Mouse (Mus musculus) forebrain, embryonic 10.5 days (tissue): ENCODE measurements at regions not wholly inside any gene's neighbourhood (a gene's known extent, or its start where the extent isn't known, plus 50 kb on each side); places are given as distances from the start of the nearest gene placed in this dataset.

Experiments used
- DNase-seq: peaks from one replicate; pipeline ENCODE4 v3.0.0-alpha.2; 2017; ENCODE audit warnings: low spot score; ENCODE audit errors: extremely low spot score
- H3K27ac ChIP-seq: fragments of 300-500 bp; sonication (generic); 2 replicates; pipeline ENCODE4 v1.5.1; 2016; ENCODE audit warnings: mild to moderate bottlenecking
- H3K27me3 ChIP-seq: fragments of 300-500 bp; sonication (generic); 2 replicates; pipeline ENCODE4 v1.6.1; 2016; ENCODE audit warnings: mild to moderate bottlenecking; ENCODE audit not compliant: poor library complexity, severe bottlenecking
- H3K36me3 ChIP-seq: fragments of 300-500 bp; sonication (generic); replicated peaks from 2 replicates; pipeline ENCODE4 v1.6.1; 2016; ENCODE audit warnings: mild to moderate bottlenecking, moderate library complexity
- H3K4me1 ChIP-seq: fragments of 300-500 bp; sonication (generic); 2 replicates; pipeline ENCODE4 v1.6.1; 2016
- H3K4me3 ChIP-seq: fragments of 300-500 bp; sonication (generic); 2 replicates; pipeline ENCODE4 v1.5.1; 2016; ENCODE audit warnings: mild to moderate bottlenecking, moderate library complexity
- H3K9me3 ChIP-seq: fragments of 300-500 bp; sonication (generic); 2 replicates; pipeline ENCODE4 v1.6.1; 2016; ENCODE audit warnings: mild to moderate bottlenecking, moderate library complexity
- WGBS: fragments of 180-500 bp; shearing (Covaris S2); methylation state at CpG from one replicate; pipeline ENCODE4 v1.1.7; 2016; 5-methylcytosine and 5-hydroxymethylcytosine counted together

DNA sequence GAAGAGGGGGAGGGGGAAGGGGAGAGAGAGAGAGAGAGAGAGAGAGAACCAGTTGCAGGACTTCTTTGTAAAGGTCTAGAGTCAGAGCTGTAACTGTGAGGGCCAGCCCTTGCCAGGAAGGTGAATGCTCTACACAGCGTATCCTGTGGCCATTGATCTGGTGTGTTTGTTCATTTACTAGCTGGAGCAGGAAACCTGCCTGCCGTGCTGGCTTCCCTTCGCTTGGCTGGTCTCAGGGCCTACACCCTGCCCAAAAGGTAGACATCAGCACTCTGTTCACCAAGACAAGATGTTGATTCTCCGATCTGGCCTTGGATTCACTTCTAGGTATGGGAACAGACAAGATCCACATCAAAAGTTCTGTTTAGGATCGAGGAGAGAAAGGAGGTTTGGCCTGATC, 87.5 kb upstream of the Haao start:
- H3K4me3 ChIP-seq, result no peak overlapping the region
- 84% methylated on average over 5 of the region's 5 CpGs for WGBS
- H3K36me3 ChIP-seq, result no peaks in the 10 kb centered on the region
- H3K27me3 ChIP-seq, result peaks cover 43% of the 10 kb centered on the region
- H3K9me3 ChIP-seq, result no peaks in the 10 kb centered on the region
- peak overlapping the region; percentile 62; the same call in 1 of the 2 replicates for H3K27ac ChIP-seq
- peaks cover 50% of the 10 kb centered on the region for H3K4me1 ChIP-seq
- DNase-seq, result no peak

DNA sequence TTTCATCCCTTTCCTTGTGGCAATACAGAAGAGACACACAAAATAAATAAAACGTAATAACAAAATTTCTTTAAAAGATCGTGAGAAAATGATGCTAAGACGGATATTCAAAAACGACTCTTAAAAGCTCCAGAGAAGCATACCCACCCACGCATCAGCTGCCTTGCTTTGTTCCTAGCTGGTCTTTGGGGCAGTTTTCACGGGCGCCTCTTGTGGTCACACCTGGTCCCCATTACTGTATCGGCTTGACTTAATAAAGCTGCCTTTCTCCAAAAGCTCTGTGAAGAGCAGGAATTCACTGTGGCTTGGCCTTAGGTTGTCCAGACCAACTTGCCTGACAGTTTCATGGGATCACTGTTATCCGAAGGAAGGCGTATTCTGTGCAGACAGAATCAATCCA, 86.0 kb upstream of the Haao start:
- DNase-seq, result no peak
- H3K27ac ChIP-seq, result peak overlapping the region; percentile 70; the same call in 1 of the 2 replicates
- WGBS, result 78% methylated on average over 10 of the region's 10 CpGs

DNA sequence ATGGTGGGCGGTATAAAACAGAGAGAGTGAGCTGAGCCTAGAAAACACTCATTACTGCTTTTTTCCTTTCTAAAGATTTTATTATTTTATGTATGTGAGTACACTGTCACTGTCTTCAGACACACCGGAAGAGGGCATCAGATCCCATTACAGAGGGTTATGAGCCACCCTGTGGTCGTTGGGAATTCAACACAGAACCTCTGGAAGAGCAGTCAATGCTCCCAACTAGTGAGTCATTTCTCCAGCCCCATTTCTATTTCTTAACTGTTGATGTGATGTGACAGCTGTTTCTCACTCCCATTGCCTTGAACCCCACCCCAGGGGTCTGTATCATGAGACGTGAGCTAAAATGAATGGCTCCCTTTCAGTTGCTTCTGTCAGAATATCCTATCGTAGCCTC, 82.6 kb upstream of the Haao start:
- no peaks in the 10 kb centered on the region for H3K36me3 ChIP-seq
- 86% methylated on average over 5 of the region's 5 CpGs for WGBS
- H3K4me1 ChIP-seq, result peaks cover 35% of the 10 kb centered on the region
- H3K27ac ChIP-seq, result no peak overlapping the region
- H3K27me3 ChIP-seq, result peaks cover 23% of the 10 kb centered on the region
- DNase-seq, result no peak
- H3K9me3 ChIP-seq, result no peaks in the 10 kb centered on the region
- no peak overlapping the region for H3K4me3 ChIP-seq

More for the DNA sequence above, 86.0 kb upstream of the Haao start:
- Histone ChIP-seq H3K4me1 (peaks cover 39% of the 10 kb centered on the region), H3K36me3 (no peaks in the 10 kb centered on the region), H3K27me3 (peaks cover 40% of the 10 kb centered on the region), H3K9me3 (no peaks in the 10 kb centered on the region), H3K4me3 (no peak overlapping the region)

DNA sequence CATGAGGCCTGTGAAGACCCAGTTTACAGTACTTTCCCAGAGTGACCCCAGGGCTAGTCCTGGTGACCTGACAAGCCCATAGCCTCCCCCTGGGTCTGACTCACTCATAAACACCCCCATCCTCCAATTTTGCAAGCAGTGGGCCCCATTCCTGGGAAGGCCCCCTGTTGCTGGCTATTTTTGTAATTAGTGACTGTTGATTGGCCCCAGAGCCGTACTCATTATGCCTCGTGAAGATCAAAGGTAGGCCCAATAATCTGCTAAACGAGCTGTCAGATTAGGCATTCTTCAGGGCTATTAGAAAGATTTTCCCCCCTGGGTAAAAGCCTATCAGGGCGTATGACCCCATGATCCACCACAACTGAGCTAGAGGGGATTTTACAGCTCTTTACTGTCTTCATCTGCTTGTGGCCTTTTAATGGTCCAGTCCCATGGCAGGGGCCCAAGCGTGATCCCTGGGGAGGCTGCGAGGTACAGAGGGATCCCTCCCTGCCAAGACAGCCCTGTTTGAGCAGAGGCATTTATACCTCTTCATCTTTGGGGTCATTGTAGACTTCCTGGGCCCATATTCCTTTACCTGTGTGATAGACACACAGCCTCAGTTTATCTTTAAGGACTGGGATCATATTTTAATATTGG, 80.1 kb upstream of the Haao start:
- H3K36me3 ChIP-seq, result no peaks in the 10 kb centered on the region
- H3K27ac ChIP-seq, result peak overlapping the region; percentile 70; the same call in 1 of the 2 replicates
- H3K27me3 ChIP-seq, result peaks cover 27% of the 10 kb centered on the region
- no peak overlapping the region for H3K4me3 ChIP-seq
- peak; percentile 47 for DNase-seq
- 20% methylated on average over 6 of the region's 6 CpGs for WGBS
- H3K9me3 ChIP-seq, result no peaks in the 10 kb centered on the region
- peaks cover 41% of the 10 kb centered on the region for H3K4me1 ChIP-seq

DNA sequence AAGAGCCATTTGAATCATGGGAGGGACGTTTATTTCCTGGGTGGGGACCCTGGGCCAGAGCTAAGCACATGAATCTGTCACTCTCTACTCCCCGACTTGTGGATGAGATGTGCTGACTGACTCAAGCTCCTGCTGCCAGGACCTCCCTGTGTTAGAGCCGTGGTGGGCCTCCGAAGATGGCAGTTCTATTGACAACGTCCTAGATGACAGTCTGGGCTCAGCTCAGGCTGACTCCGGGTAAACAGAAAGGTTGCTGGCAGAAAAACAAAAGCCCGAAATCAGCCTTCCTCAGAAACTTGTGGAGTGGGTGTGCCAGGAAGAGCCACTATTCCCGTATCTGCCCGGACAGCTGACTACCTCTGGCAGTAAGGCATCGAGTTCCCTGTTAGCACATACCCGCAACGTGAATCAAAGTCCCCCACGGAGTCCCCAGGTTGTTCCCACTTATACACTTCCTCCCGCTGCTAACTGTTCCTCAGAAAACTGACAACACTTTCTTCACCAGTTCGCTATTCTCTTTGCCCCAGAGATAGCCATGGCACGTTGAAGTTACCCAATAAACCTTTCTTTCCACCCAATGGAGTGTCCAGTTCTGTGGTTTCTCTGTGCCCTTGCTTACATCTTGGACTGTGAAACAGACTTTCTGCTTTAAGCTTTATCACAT, 76.6 kb upstream of the Haao start:
- Histone ChIP-seq H3K36me3 (no peaks in the 10 kb centered on the region), H3K4me3 (no peak overlapping the region), H3K4me1 (peaks cover 67% of the 10 kb centered on the region), H3K9me3 (no peaks in the 10 kb centered on the region), H3K27ac (0 out of 2 replicates have a peak overlapping the region, but pooled peaks have one; percentile 44), H3K27me3 (peaks cover 23% of the 10 kb centered on the region)
- 81% methylated on average over 16 of the region's 16 CpGs for WGBS
- no peak for DNase-seq

DNA sequence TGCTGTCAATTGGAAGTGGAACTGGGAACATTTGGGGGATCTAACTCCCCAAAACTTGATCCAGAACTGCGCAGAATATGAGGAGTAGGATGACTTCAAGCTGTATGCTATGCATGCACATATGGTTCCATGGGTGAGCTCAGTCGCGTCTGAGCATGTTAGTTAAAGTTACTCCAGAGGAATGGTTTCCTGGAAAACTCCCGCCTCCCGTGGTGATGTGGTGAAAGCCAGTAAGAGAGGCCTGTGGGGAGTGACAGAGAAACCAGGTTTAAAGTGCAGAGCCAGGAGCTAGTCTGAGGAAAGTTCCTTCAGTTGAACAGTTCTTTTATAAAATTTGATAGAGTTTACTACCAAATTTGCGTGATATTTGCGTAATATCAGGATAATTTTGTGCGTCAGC, 73.1 kb upstream of the Haao start:
- Histone ChIP-seq H3K36me3 (no peaks in the 10 kb centered on the region), H3K27ac (peak overlapping the region; percentile 64; the same call in 1 of the 2 replicates), H3K4me1 (peaks cover 68% of the 10 kb centered on the region), H3K27me3 (peaks cover 23% of the 10 kb centered on the region), H3K9me3 (no peaks in the 10 kb centered on the region), H3K4me3 (no peak overlapping the region)
- DNase-seq, result no peak
- WGBS, result 73% methylated on average over 8 of the region's 8 CpGs

DNA sequence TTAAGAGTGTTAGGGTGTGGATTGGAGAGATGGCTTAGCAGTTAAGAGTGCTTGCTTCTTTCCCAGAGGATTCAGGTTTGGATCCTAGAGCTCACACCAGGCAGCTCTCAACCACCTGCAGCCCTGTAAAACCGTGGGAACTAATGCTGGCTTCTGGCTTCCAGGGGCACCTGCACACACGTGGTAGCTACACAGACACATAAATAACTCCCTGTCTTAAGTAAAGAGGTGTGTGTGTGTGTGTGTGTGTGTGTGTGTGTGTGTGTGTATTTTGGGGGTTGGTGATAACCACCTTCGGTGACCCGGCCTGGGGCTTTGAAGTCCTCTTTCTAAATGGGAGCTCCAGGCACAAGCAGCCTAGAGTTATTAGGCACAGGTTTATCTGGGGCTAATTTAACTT, 72.5 kb upstream of the Haao start:
- Histone ChIP-seq H3K9me3 (no peaks in the 10 kb centered on the region), H3K4me1 (peaks cover 67% of the 10 kb centered on the region), H3K4me3 (no peak overlapping the region), H3K27me3 (peaks cover 20% of the 10 kb centered on the region), H3K36me3 (no peaks in the 10 kb centered on the region), H3K27ac (peak overlapping the region; percentile 36)
- 38% methylated on average over 4 of the region's 4 CpGs for WGBS
- no peak for DNase-seq

DNA sequence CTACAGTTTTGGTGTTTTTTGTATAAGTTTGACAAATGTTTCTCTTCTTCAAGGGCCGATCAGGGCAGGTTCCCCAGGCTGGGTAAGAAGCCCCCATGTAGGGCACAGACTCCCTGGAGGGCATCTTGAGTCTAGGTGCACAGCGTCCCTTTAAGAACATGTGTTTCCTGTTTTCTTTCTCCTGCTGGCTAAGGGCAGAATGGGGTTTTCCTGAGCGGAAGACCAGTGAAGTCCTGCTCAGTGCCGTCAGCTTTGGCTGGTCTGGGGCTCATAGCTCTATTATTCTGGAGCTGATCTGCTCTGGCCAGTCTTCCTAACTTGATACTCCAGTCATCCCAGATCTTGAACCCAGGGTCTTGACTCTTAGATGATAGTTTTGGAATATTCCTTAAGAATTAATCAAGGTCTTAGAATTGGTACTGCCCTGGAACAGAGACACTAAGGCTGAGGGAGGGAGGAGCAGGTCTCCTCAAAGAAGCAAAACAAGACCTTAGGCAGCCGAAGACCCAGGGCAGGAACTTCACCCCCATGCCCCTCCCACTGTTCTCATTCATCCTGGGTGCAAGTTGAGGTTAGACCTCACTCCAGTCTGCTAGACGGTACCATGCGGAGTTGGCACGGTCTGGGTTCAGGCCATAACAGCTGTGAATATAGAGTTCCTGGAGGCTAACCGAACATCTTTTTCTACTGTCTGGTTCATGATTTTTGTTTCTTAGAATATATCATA, 70.8 kb upstream of the Haao start:
- 72% methylated on average over 9 of the region's 9 CpGs for WGBS
- DNase-seq, result no peak
- no peak overlapping the region for H3K4me3 ChIP-seq
- no peaks in the 10 kb centered on the region for H3K36me3 ChIP-seq
- peaks cover 59% of the 10 kb centered on the region for H3K4me1 ChIP-seq
- H3K27ac ChIP-seq, result peak overlapping the region; percentile 62
- H3K27me3 ChIP-seq, result peaks cover 7% of the 10 kb centered on the region
- H3K9me3 ChIP-seq, result no peaks in the 10 kb centered on the region

DNA sequence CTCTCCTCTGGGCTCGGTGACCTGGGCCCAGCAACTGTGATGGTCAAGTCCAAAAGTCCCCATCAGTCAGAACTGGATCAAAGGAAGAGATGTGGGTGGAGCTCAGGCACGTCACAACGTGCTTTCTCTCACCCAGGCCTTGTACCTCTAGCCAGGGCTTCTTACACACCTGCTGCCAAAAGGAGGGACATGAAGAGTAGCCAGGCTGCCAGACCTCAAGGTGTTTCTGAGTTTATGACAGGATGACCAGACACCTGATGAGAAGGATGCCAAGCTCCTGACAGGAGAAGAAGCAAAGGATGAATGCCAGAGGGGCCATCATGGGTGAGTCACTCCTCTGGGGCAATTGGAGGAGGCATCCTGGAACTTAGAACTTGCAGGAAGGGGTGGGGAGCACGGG, 70.0 kb upstream of the Haao start:
- H3K9me3 ChIP-seq, result no peaks in the 10 kb centered on the region
- no peak for DNase-seq
- H3K27me3 ChIP-seq, result peaks cover 1% of the 10 kb centered on the region
- 80% methylated on average over 4 of the region's 4 CpGs for WGBS
- peak overlapping the region; percentile 62 for H3K27ac ChIP-seq
- no peak overlapping the region for H3K4me3 ChIP-seq
- peaks cover 60% of the 10 kb centered on the region for H3K4me1 ChIP-seq
- no peaks in the 10 kb centered on the region for H3K36me3 ChIP-seq

DNA sequence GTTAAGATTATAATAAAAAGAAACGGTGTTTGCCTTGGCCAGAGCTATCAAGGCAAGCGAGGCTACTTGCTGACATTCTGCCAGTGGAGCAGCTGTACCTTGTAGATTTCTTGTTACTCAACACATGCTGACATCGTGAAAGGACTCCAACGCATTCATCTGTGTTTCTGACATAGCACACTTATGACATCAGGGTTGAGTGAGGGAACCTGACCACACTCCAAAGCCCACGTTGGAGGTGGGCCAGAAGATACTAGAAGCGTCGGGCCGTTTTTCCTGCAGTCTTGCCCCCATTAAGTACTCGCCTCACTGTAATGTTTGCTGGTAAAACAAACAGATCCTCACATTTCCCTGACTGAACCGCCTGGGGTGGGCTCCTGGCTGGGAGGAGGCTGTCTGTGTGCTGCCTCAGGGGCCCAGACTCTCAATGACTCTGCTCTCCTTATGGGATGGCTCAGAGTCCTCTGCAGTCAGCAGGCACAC, 69.0 kb upstream of the Haao start:
- H3K27me3 ChIP-seq, result no peaks in the 10 kb centered on the region; the same call in 1 of the 2 replicates
- WGBS, result 74% methylated on average over 10 of the region's 10 CpGs

DNA sequence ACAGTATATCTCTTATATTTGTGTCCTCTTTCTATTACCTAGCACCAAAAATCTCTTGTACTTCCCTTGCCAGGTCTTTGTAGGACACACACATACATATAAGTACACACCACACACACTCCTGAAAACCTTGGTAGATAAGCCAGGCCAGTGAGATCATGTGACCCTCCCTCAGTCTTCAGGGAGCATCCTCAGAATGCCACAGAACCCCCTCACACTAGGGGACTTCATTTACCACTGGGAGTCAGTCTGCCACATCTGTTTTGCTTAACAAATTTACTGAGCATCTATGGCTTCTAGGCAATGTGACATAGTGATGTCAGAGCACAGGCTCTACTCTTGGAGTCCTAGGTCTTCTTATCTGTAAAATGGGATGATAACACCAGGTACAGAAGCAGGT, 67.3 kb upstream of the Haao start:
- DNase-seq, result no peak
- Histone ChIP-seq H3K9me3 (no peaks in the 10 kb centered on the region), H3K27me3 (no peaks in the 10 kb centered on the region), H3K4me1 (peaks cover 48% of the 10 kb centered on the region), H3K27ac (peak overlapping the region; percentile 56; the same call in 1 of the 2 replicates), H3K4me3 (no peak overlapping the region), H3K36me3 (no peaks in the 10 kb centered on the region)

More for the DNA sequence above, 69.0 kb upstream of the Haao start:
- H3K4me3 ChIP-seq, result no peak overlapping the region
- H3K9me3 ChIP-seq, result no peaks in the 10 kb centered on the region
- H3K36me3 ChIP-seq, result no peaks in the 10 kb centered on the region
- peaks cover 56% of the 10 kb centered on the region for H3K4me1 ChIP-seq
- no peak for DNase-seq
- peak overlapping the region; percentile 62 for H3K27ac ChIP-seq

DNA sequence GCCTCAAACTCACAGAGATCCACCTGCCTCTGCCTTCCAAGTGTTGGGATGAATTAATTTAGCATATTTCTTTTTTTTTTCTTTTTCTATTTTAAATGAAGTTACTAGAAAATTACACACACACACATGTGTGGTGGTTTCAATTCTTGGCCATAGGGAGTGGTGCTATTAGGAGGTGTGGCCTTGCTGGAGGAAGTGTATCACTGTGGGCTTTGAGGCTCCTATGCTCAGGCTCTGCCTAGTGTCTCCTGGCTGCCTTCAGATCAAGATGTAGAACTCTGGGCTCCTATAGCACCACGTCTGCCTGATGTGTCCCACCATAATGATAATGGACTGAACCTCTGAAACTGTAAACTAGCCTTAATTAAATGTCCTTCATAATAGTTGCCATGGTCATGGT, 66.8 kb upstream of the Haao start:
- WGBS, result 68% methylated on average over 1 of the region's 1 CpGs
- Histone ChIP-seq H3K4me1 (peaks cover 48% of the 10 kb centered on the region), H3K27ac (peak overlapping the region; percentile 56; the same call in 1 of the 2 replicates)

More for the DNA sequence above, 66.8 kb upstream of the Haao start:
- DNase-seq, result no peak
- Histone ChIP-seq H3K27me3 (no peaks in the 10 kb centered on the region), H3K4me3 (no peak overlapping the region), H3K9me3 (no peaks in the 10 kb centered on the region), H3K36me3 (no peaks in the 10 kb centered on the region)
